Mouse (Mus musculus) midbrain, embryonic 16.5 days (tissue): ENCODE data around the gene Acrbp. TPM values are rescaled to one million over a fixed set of nuclear protein-coding genes. Genes with fewer than 3 reads are reported as not detected.

ENCODE experiments used
- ATAC-seq: fragments of 200-750 bp; cut with Nextera tagmentation; 2 replicates; pipeline ENCODE4 v1.8.0; 2017; ENCODE audit warnings: moderate TSS enrichment
- H3K27ac ChIP-seq: fragments of 300-500 bp; sonication (generic); 2 replicates; pipeline ENCODE4 v1.5.1; 2014; ENCODE audit warnings: mild to moderate bottlenecking, low read length, mixed read lengths
- H3K27me3 ChIP-seq: fragments of 300-500 bp; sonication (generic); 2 replicates; pipeline ENCODE4 v1.6.1; 2014; ENCODE audit warnings: low read depth, low read length, mixed read lengths; ENCODE audit not compliant: control insufficient read depth, insufficient read depth
- H3K36me3 ChIP-seq: fragments of 300-500 bp; sonication (generic); 2 replicates; pipeline ENCODE4 v1.6.1; 2014; ENCODE audit warnings: mild to moderate bottlenecking, low read length, moderate library complexity, mixed read lengths; ENCODE audit not compliant: control insufficient read depth, insufficient read depth
- H3K4me1 ChIP-seq: fragments of 300-500 bp; sonication (generic); 2 replicates; pipeline ENCODE4 v1.6.1; 2014; ENCODE audit warnings: mild to moderate bottlenecking, low read length, mixed read lengths; ENCODE audit not compliant: control insufficient read depth, insufficient read depth
- H3K4me2 ChIP-seq: fragments of 300-500 bp; sonication (generic); 2 replicates; pipeline ENCODE4 v1.6.1; 2014; ENCODE audit warnings: mild to moderate bottlenecking, low read length, mixed read lengths
- H3K4me3 ChIP-seq: fragments of 300-500 bp; sonication (generic); 2 replicates; pipeline ENCODE4 v1.5.1; 2014; ENCODE audit warnings: low read depth, mild to moderate bottlenecking, low read length, moderate library complexity, mixed read lengths
- H3K9ac ChIP-seq: fragments of 300-500 bp; sonication (generic); 2 replicates; pipeline ENCODE4 v1.6.1; 2014; ENCODE audit warnings: low read depth, low read length, mixed read lengths
- H3K9me3 ChIP-seq: fragments of 300-500 bp; sonication (generic); replicated peaks from 2 replicates; pipeline ENCODE4 v1.6.1; 2014; ENCODE audit warnings: mild to moderate bottlenecking, low read length, mixed read lengths; ENCODE audit not compliant: control insufficient read depth, poor library complexity, severe bottlenecking
- WGBS: fragments of 180-500 bp; shearing (Covaris S2); extraction: QIAGEN DNeasy Blood & Tissue Kit; methylation state at CpG from one replicate; pipeline ENCODE4 v1.1.7; 2014; 5-methylcytosine and 5-hydroxymethylcytosine counted together
- microRNA-seq: library from miRNA; unstranded; fragments of <30 nt; microRNA quantifications from one replicate; pipeline ENCODE4, GENCODE M21; 2017
- polyA plus RNA-seq: library from polyadenylated mRNA; unstranded; fragments of >200 nt; fragmentation: Nextera tagmentation; extraction: Ambion mirVana; gene quantifications from 2 replicates; pipeline ENCODE4 v1.2.1, GENCODE M21; 2015

Gene Acrbp
- polyA plus RNA-seq, 1 experiment from 2014 or later = 18.3 TPM

- H3K4me3 ChIP-seq = no peak overlapping the region
- H3K9me3 ChIP-seq = no peaks in the 10 kb centered on the region
- H3K9ac ChIP-seq = no peak overlapping the region
- peaks cover 43% of the 10 kb centered on the region for H3K36me3 ChIP-seq
- H3K27me3 ChIP-seq = no peaks in the 10 kb centered on the region
- ATAC-seq = no peak
- WGBS = 92% methylated on average over 9 of the region's 9 CpGs
- H3K4me1 ChIP-seq = peaks cover 26% of the 10 kb centered on the region
- no peak overlapping the region for H3K27ac ChIP-seq
- H3K4me2 ChIP-seq = no peak overlapping the region
Measured at GRCm38 (mm10) chr6:125101444-125101843, 52.0 kb downstream of the Acrbp start.

- no peak overlapping the region for H3K4me3 ChIP-seq
- no peak overlapping the region for H3K27ac ChIP-seq
- peaks cover 71% of the 10 kb centered on the region for H3K36me3 ChIP-seq
- H3K9me3 ChIP-seq = no peaks in the 10 kb centered on the region
- ATAC-seq = no peak
- H3K4me1 ChIP-seq = peaks cover 8% of the 10 kb centered on the region
- H3K9ac ChIP-seq = no peak overlapping the region
- no peak overlapping the region for H3K4me2 ChIP-seq
- 91% methylated on average over 4 of the region's 4 CpGs for WGBS
- no peaks in the 10 kb centered on the region for H3K27me3 ChIP-seq
Measured at GRCm38 (mm10) chr6:125104223-125104622, 54.7 kb downstream of the Acrbp start.

- WGBS = 94% methylated on average over 2 of the region's 2 CpGs
- no peak overlapping the region for H3K27ac ChIP-seq
- peaks cover 80% of the 10 kb centered on the region for H3K36me3 ChIP-seq
- H3K4me1 ChIP-seq = no peaks in the 10 kb centered on the region
- no peak overlapping the region for H3K4me2 ChIP-seq
- ATAC-seq = no peak
- H3K9ac ChIP-seq = no peak overlapping the region
- H3K9me3 ChIP-seq = no peaks in the 10 kb centered on the region
- H3K27me3 ChIP-seq = no peaks in the 10 kb centered on the region
- H3K4me3 ChIP-seq = no peak overlapping the region
Measured at GRCm38 (mm10) chr6:125107705-125108104, 58.2 kb downstream of the Acrbp start.

- Histone ChIP-seq H3K4me1 (no peaks in the 10 kb centered on the region), H3K36me3 (peaks cover 85% of the 10 kb centered on the region), H3K9me3 (no peaks in the 10 kb centered on the region), H3K27me3 (no peaks in the 10 kb centered on the region), H3K27ac (no peak overlapping the region), H3K4me2 (no peak overlapping the region), H3K4me3 (no peak overlapping the region), H3K9ac (no peak overlapping the region)
- 90% methylated on average over 14 of the region's 14 CpGs for WGBS
- no peak for ATAC-seq
Measured at GRCm38 (mm10) chr6:125109371-125109770, 59.9 kb downstream of the Acrbp start.

- no peak overlapping the region for H3K4me2 ChIP-seq
- no peak for ATAC-seq
- H3K9me3 ChIP-seq = no peaks in the 10 kb centered on the region
- WGBS = 91% methylated on average over 7 of the region's 7 CpGs
- H3K27me3 ChIP-seq = no peaks in the 10 kb centered on the region
- H3K9ac ChIP-seq = no peak overlapping the region
- no peaks in the 10 kb centered on the region for H3K4me1 ChIP-seq
- H3K36me3 ChIP-seq = peaks cover 79% of the 10 kb centered on the region
- no peak overlapping the region for H3K4me3 ChIP-seq
- no peak overlapping the region for H3K27ac ChIP-seq
Measured at GRCm38 (mm10) chr6:125110927-125111326, 61.4 kb downstream of the Acrbp start.

- 92% methylated on average over 11 of the region's 11 CpGs for WGBS
Measured at GRCm38 (mm10) chr6:125112553-125112952, 63.1 kb downstream of the Acrbp start.

More at GRCm38 (mm10) chr6:125112553-125112952, 63.1 kb downstream of the Acrbp start:
- H3K9ac ChIP-seq = no peak overlapping the region
- peaks cover 67% of the 10 kb centered on the region for H3K36me3 ChIP-seq
- H3K27ac ChIP-seq = no peak overlapping the region
- no peak for ATAC-seq
- no peak overlapping the region for H3K4me2 ChIP-seq
- H3K4me3 ChIP-seq = no peak overlapping the region
- H3K9me3 ChIP-seq = no peaks in the 10 kb centered on the region
- no peaks in the 10 kb centered on the region for H3K4me1 ChIP-seq
- H3K27me3 ChIP-seq = no peaks in the 10 kb centered on the region

Small RNA genes within 50 kb of the gene (microRNA-seq; reads per million reads assigned to microRNA genes)
- not detected for gene Mir7045

Other genes starting within 250 kb of the Acrbp start
- 9.6 and 10.1 TPM in 2 replicates for gene Spsb2, start 241.0 kb upstream of the Acrbp start, polyA plus RNA-seq
- 415 and 461 TPM in 2 replicates for gene Tpi1, start 235.4 kb upstream of the Acrbp start, polyA plus RNA-seq
- gene Usp5, start 220.2 kb upstream of the Acrbp start, polyA plus RNA-seq = 220 and 223 TPM in 2 replicates
- gene Cdca3, start 220.1 kb upstream of the Acrbp start, polyA plus RNA-seq = 18.2 and 19.5 TPM in 2 replicates
- gene Gnb3, start 209.4 kb upstream of the Acrbp start, polyA plus RNA-seq = 2.3 and 2.4 TPM in 2 replicates
- gene P3h3, start 191.9 kb upstream of the Acrbp start, polyA plus RNA-seq = 13.4 and 15.4 TPM in 2 replicates
- gene Gpr162, start 185.7 kb upstream of the Acrbp start, polyA plus RNA-seq = 36.6 and 40.0 TPM in 2 replicates
- gene Cd4, start 161.5 kb upstream of the Acrbp start, polyA plus RNA-seq = 0.11 TPM in 1 of 2 replicates, not detected in the other
- 2.5 and 3.9 TPM in 2 replicates for gene Lag3, start 138.0 kb upstream of the Acrbp start, polyA plus RNA-seq
- 700 and 743 TPM in 2 replicates for gene Ptms, start 129.6 kb upstream of the Acrbp start, polyA plus RNA-seq
- gene Mlf2, start 118.3 kb upstream of the Acrbp start, polyA plus RNA-seq = 543 and 556 TPM in 2 replicates
- 87.6 and 94.0 TPM in 2 replicates for gene Cops7a, start 84.2 kb upstream of the Acrbp start, polyA plus RNA-seq
- 69.1 and 87.1 TPM in 2 replicates for gene Pianp, start 53.0 kb upstream of the Acrbp start, polyA plus RNA-seq
- gene Zfp384, start 40.5 kb upstream of the Acrbp start, polyA plus RNA-seq = 11.2 and 14.2 TPM in 2 replicates
- gene Ing4, start 9.9 kb upstream of the Acrbp start, polyA plus RNA-seq = 141 and 155 TPM in 2 replicates
- 0.45 and 0.60 TPM in 2 replicates for gene Lpar5, start 18.2 kb downstream of the Acrbp start, polyA plus RNA-seq
- 59.7 and 74.3 TPM in 2 replicates for gene Chd4, start 46.3 kb downstream of the Acrbp start, polyA plus RNA-seq
- 49.2 and 49.3 TPM in 2 replicates for gene Nop2, start 82.2 kb downstream of the Acrbp start, polyA plus RNA-seq
- gene Iffo1, start 95.6 kb downstream of the Acrbp start, polyA plus RNA-seq = 21.1 and 21.2 TPM in 2 replicates
- 1,326 and 1,443 TPM in 2 replicates for gene Gapdh, start 116.8 kb downstream of the Acrbp start, polyA plus RNA-seq
- gene Ncapd2, start 142.0 kb downstream of the Acrbp start, polyA plus RNA-seq = 39.4 and 41.2 TPM in 2 replicates
- gene Mrpl51, start 142.1 kb downstream of the Acrbp start, polyA plus RNA-seq = 132 TPM in 2 replicates
- 14.2 and 21.2 TPM in 2 replicates for gene Vamp1, start 165.9 kb downstream of the Acrbp start, polyA plus RNA-seq
- gene Tapbpl, start 182.2 kb downstream of the Acrbp start, polyA plus RNA-seq = 7.4 and 8.3 TPM in 2 replicates
- 1.1 and 2.0 TPM in 2 replicates for gene Cd27, start 187.3 kb downstream of the Acrbp start, polyA plus RNA-seq
- not detected in 2 replicates for gene Tuba3a, start 236.4 kb downstream of the Acrbp start, polyA plus RNA-seq